10 mouse cellular contexts compared by ENCODE assay signal in genomic region chr2:5249969-5250368, GRCm38 (mm10).
DNase-seq lines count a peak whose midpoint lies in the region; ATAC-seq and TF ChIP-seq lines count a peak whose summit lies in the region.
"Had no signal": no experiment of that assay in that cellular context is flagged by ENCODE, and none has a peak within 500 bp of the region (broad histone marks: within the 10 kb centered on the region; RNA-seq: fewer than 3 reads in every experiment).

No protein-coding gene starts in this region.

- TF ChIP-seq CTCF in lung, postnatal 0 days (IDR thresholded peaks at IDR 0.05) = peak; percentile 57

- no peaks in the 10 kb centered on the region for H3K4me1 ChIP-seq in forebrain, embryonic 13.5 days
- no peaks in the 10 kb centered on the region for H3K4me1 ChIP-seq in forebrain, embryonic 12.5 days
- no peaks in the 10 kb centered on the region for H3K4me1 ChIP-seq in intestine, embryonic 15.5 days (replicated peaks)
- H3K4me1 ChIP-seq in lung, postnatal 0 days (ENCODE audit: insufficient read depth, low read depth, low read length) = no peaks in the 10 kb centered on the region
- H3K4me1 ChIP-seq: neural tube, embryonic 12.5 days had no signal

- ATAC-seq in forebrain, embryonic 13.5 days = peak; percentile 82; the same call in 1 of the 2 replicates
- no peak for ATAC-seq in forebrain, embryonic 12.5 days (ENCODE audit: low FRiP score)
- ATAC-seq in intestine, embryonic 15.5 days = 0 out of 2 replicates have a peak, but pooled peaks have one; percentile 8
- ATAC-seq in lung, postnatal 0 days = peak; percentile 63

- peak overlapping the region; percentile 27; the same call in 1 of the 2 replicates for H3K27ac ChIP-seq in forebrain, embryonic 13.5 days
- no peak overlapping the region for H3K27ac ChIP-seq in forebrain, embryonic 12.5 days
- H3K27ac ChIP-seq in intestine, embryonic 15.5 days = no peak overlapping the region
- H3K27ac ChIP-seq in lung, postnatal 0 days (ENCODE audit: low read length) = no peak overlapping the region
- H3K27ac ChIP-seq: neural tube, embryonic 12.5 days had no signal

- 79% methylated on average over 12 of the region's 12 CpGs for WGBS in forebrain, embryonic 13.5 days
- 82% methylated on average over 12 of the region's 12 CpGs for WGBS in forebrain, embryonic 12.5 days
- WGBS in intestine, embryonic 15.5 days = 46% methylated on average over 12 of the region's 12 CpGs
- WGBS in lung, postnatal 0 days = 33% methylated on average over 12 of the region's 12 CpGs

- peak; percentile 35 for DNase-seq in adrenal gland, postnatal 14 days
- DNase-seq in frontal cortex, adult 2 months (ENCODE audit: extremely low spot score in 1 of 2, low spot score in 1 of 2) = peak; percentile 85 to 89
- DNase-seq in lung, postnatal 0 days (ENCODE audit: low spot score) = peak; percentile 78
- peak; percentile 39 to 76 for DNase-seq in urinary bladder, postnatal 36 days (ENCODE audit: low spot score in 2 of 2)
- DNase-seq in retina, embryonic 14.5 days (ENCODE audit: low spot score) = no peak

- H3K9me3 ChIP-seq in forebrain, embryonic 13.5 days (replicated peaks) = no peaks in the 10 kb centered on the region
- H3K9me3 ChIP-seq in forebrain, embryonic 12.5 days = no peaks in the 10 kb centered on the region
- no peaks in the 10 kb centered on the region for H3K9me3 ChIP-seq in intestine, embryonic 15.5 days
- H3K9me3 ChIP-seq in lung, postnatal 0 days (ENCODE audit: low read length) = no peaks in the 10 kb centered on the region
- H3K9me3 ChIP-seq: neural tube, embryonic 12.5 days had no signal

- H3K4me3 ChIP-seq in forebrain, embryonic 13.5 days = no peak overlapping the region
- no peak overlapping the region for H3K4me3 ChIP-seq in forebrain, embryonic 12.5 days (replicated peaks)
- H3K4me3 ChIP-seq in intestine, embryonic 15.5 days (replicated peaks) = no peak overlapping the region
- no peak overlapping the region for H3K4me3 ChIP-seq in lung, postnatal 0 days (ENCODE audit: low read depth, low read length)
- H3K4me3 ChIP-seq: erythroblast, embryonic 14.5 days; neural tube, embryonic 12.5 days had no signal

- H3K36me3 ChIP-seq in forebrain, embryonic 13.5 days (ENCODE audit: poor library complexity, severe bottlenecking) = no peaks in the 10 kb centered on the region
- no peaks in the 10 kb centered on the region for H3K36me3 ChIP-seq in forebrain, embryonic 12.5 days (replicated peaks)
- H3K36me3 ChIP-seq in intestine, embryonic 15.5 days = no peaks in the 10 kb centered on the region
- H3K36me3 ChIP-seq in lung, postnatal 0 days (ENCODE audit: insufficient read depth, low read length) = no peaks in the 10 kb centered on the region
- H3K36me3 ChIP-seq: neural tube, embryonic 12.5 days had no signal

- no peaks in the 10 kb centered on the region for H3K27me3 ChIP-seq in forebrain, embryonic 13.5 days
- H3K27me3 ChIP-seq in forebrain, embryonic 12.5 days = no peaks in the 10 kb centered on the region
- H3K27me3 ChIP-seq in intestine, embryonic 15.5 days (replicated peaks) = no peaks in the 10 kb centered on the region
- no peaks in the 10 kb centered on the region for H3K27me3 ChIP-seq in lung, postnatal 0 days (replicated peaks; ENCODE audit: insufficient read depth, low read length)
- H3K27me3 ChIP-seq: neural tube, embryonic 12.5 days had no signal

- TF ChIP-seq EP300 in lung, postnatal 0 days (IDR thresholded peaks at IDR 0.05) = no peak

- no peak overlapping the region for H3K4me2 ChIP-seq in forebrain, embryonic 13.5 days
- no peak overlapping the region for H3K4me2 ChIP-seq in forebrain, embryonic 12.5 days
- no peak overlapping the region for H3K4me2 ChIP-seq in intestine, embryonic 15.5 days (replicated peaks)
- no peak overlapping the region for H3K4me2 ChIP-seq in lung, postnatal 0 days (replicated peaks; ENCODE audit: low read depth, low read length)
- H3K4me2 ChIP-seq: neural tube, embryonic 12.5 days had no signal

- H3K9ac ChIP-seq in forebrain, embryonic 13.5 days = no peak overlapping the region
- H3K9ac ChIP-seq in forebrain, embryonic 12.5 days = no peak overlapping the region
- no peak overlapping the region for H3K9ac ChIP-seq in intestine, embryonic 15.5 days
- no peak overlapping the region for H3K9ac ChIP-seq in lung, postnatal 0 days (replicated peaks; ENCODE audit: low read depth)
- H3K9ac ChIP-seq: neural tube, embryonic 12.5 days had no signal
